Mouse (Mus musculus) liver, adult (tissue): ENCODE results near the gene Nova2.

ENCODE experiments used
- GATA4 ChIP-seq: IDR thresholded peaks from 2 replicates; pipeline ENCODE4 v1.6.1; 2014; ENCODE audit warnings: mild to moderate bottlenecking, low read length; ENCODE audit not compliant: insufficient replicate concordance

Nova2 gene

DNA sequence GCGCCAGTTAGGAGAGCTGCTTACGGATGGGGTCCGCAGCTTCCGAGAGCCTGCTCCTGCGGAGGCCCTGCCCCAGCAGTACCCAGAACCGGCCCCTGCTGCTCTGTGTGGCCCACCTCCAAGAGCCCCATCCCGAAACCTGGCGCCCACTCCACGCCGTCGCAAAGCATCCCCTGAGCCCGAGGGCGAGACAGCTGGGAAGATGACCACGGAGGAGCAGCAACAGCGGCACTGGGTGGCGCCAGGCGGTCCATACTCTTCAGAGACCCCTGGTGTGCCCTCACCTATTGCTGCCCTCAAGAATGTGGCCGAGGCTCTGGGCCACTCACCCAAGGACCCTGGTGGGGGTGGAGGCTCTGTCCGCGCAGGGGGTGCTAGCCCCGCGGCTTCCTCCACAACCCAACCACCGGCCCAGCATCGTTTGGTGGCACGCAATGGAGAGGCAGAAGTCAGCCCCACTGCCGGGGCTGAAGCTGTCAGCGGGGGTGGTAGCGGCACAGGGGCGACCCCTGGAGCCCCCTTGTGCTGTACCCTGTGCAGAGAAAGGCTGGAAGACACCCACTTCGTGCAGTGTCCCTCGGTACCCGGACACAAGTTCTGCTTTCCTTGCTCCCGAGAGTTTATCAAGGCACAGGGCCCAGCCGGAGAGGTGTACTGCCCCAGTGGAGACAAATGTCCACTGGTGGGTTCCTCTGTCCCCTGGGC is 79.9 kb downstream of the Nova2 start:
- TF ChIP-seq GATA4: no peak

- no peak for TF ChIP-seq GATA4
Measured at GRCm38 (mm10) chr7:19006476-19006875, 80.8 kb downstream of the Nova2 start.

DNA sequence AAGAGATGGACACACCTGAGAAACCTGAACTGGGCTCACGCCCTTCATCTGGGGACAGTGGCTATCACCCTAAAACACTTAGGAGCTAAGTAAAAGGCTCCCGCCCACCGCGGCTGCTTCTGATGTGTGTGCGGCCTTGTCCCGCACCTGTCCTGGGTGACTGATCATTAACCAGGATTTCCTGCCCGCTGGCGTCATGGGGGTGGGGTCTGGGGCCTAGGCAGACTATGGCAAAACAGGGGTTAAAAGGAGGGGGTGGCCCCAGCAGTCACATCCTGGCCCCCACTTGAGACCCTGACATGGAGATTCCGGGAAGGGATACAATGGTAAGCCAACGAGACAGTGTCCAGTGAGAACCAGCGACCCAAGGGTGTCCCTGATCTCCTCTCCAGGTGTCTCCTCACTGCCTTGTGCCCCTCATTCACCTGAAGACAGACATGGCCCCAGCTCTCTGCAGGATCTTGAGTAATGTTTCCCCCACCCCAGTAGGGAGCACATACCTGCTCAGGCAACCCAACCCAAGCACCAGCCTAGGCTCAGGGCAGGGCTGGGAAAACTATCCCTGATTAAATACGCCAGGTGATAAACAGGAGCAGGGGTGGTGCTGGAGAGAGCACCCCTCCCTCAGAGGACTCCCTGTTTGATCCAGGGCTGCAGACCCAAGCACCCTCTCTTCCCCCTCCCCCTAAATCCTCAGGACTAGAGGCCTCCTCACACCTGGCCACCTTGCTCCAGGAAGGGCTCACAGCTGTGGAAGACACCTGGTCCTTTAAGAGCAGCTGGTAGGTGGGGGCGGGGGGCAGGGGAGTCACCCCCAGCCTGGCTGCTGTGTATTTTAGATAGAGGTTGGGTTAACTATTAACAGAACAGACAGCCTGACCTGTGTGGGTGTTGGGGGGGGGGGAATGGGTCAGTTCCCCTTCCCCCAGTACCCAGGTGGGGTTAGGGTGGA is 81.6 kb downstream of the Nova2 start:
- TF ChIP-seq GATA4: no peak

DNA sequence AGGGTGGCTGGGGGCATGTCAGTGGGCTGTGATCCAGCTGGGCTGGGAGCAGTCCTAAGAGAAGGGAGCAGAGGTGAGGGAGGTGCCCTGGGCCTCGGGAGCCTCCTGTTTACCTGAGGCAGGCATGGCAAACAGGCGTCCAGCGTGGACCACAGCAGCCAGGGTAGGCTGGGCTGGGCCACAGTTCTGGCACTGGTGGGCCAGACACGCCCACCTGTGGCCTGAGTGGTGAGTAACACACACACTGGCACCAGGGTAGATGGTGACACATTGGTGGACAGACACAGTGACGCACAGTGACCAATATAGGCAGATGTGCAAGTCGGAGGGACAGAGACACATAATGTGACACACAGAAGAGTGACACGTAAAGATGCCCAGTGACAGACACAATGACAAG is 84.9 kb downstream of the Nova2 start:
- TF ChIP-seq GATA4: no peak; the same call in 1 of the 2 replicates

DNA sequence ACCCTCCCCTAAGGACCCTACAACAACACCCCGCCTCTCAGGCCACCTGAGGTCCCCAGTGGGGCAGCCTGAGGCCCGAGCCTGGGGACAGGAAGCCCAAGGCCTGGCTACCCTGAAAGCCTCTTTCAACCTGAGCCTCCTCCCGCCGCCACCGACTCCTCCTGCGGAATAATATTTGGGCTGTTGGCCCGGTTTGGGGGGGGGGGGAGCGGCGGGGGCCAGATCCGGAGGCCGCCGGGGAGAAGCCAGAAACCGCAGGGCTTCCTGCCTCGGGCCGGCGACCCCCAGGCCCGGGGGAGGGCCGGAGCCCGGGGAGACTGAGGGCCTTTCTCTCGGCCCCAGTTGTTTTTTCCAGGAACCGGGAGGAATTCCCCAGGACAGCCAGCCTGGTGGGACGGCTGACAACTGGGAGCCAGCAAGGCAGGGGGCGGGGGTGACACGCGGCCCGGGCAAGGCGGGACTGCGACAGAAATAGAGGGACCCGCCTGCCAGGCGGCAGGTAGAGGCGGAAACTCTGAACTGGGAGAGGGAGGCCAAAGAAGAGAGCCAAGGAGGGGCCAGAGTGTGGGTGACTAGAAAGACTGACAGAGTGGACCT is 86.4 kb downstream of the Nova2 start:
- no peak for TF ChIP-seq GATA4

DNA sequence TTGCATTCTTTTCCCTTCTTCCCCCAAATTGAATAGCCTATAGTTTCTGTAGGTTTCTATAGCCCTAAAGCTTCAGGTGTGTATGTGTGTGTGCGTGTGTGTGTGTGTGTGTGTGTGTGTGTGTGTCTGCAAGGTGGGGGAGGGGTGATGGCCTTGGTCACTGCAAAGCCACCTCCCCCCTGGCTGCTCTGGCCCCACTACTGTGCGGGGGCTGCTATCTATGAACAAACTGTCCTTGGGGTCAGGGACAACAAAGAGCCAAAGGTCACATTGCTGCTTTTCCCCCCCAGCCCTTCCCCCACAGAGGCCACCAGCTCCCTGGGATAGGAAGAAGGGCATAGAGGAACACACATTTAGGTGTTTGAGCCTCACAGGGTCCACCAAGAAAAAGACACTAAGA is 87.2 kb downstream of the Nova2 start:
- 0 out of 2 replicates have a peak, but pooled peaks have one; percentile 49 for TF ChIP-seq GATA4

GRCm38 (mm10) chr7:19014452-19014851 is 88.8 kb downstream of the Nova2 start:
- TF ChIP-seq GATA4: no peak
